Mouse (Mus musculus): ENCODE results near the gene Slc17a5.

- TF ChIP-seq POLR2A (IDR thresholded peaks at IDR 0.05; ENCODE audit: low read depth, low read length), result no peak
- no peak for TF ChIP-seq CTCF (IDR thresholded peaks at IDR 0.05; ENCODE audit: borderline replicate concordance, insufficient read depth, low read length)
Measured at GRCm38 (mm10) chr9:78633976-78634375, 46.1 kb upstream of the Slc17a5 start.
